Mouse (Mus musculus): Measurements from ENCODE around the gene Enox1. TPM values are rescaled to one million over a fixed set of nuclear protein-coding genes. Genes with fewer than 3 reads are reported as not detected.

Gene Enox1
- polyA plus RNA-seq, 1 experiment from 2014 or later, result 1.9 TPM

DNA sequence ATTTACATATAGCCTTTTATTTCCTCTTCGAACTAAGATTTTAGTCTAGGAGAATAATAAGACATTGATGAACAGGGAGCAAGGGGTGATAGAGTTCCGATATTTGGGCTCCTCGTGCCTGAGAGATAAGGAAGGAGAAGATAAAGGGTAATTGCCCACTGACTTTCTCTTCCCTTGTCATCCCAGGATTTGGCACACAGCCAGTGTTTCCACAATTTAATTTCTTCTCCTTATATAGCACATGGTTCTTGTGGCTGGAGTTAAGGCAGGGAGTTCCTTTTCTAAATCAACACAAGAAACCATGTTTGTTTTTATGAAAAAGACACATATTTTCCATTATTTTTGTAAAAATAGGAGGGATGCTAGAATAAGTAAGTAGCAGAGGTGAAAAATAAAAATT is 299.5 kb downstream of the Enox1 start:
- H3K27ac ChIP-seq (ENCODE audit: low read depth, low read length), result no peak overlapping the region
- TF ChIP-seq CTCF (IDR thresholded peaks at IDR 0.05; ENCODE audit: low read depth), result no peak
- WGBS, result 44% methylated on average over 3 of the region's 3 CpGs
- no peaks in the 10 kb centered on the region for H3K9me3 ChIP-seq (ENCODE audit: control insufficient read depth)
- H3K27me3 ChIP-seq (replicated peaks; ENCODE audit: control insufficient read depth, insufficient read depth, low read length), result no peaks in the 10 kb centered on the region
- no peaks in the 10 kb centered on the region for H3K36me3 ChIP-seq (ENCODE audit: control insufficient read depth, insufficient read depth)
- H3K4me3 ChIP-seq (ENCODE audit: low read depth, low read length), result no peak overlapping the region
- no peak overlapping the region for H3K9ac ChIP-seq (ENCODE audit: low read depth, low read length)
- no peak for ATAC-seq
- H3K4me1 ChIP-seq (replicated peaks; ENCODE audit: control insufficient read depth, insufficient read depth, low read length), result no peaks in the 10 kb centered on the region
- H3K4me2 ChIP-seq (replicated peaks; ENCODE audit: low read depth), result no peak overlapping the region

DNA sequence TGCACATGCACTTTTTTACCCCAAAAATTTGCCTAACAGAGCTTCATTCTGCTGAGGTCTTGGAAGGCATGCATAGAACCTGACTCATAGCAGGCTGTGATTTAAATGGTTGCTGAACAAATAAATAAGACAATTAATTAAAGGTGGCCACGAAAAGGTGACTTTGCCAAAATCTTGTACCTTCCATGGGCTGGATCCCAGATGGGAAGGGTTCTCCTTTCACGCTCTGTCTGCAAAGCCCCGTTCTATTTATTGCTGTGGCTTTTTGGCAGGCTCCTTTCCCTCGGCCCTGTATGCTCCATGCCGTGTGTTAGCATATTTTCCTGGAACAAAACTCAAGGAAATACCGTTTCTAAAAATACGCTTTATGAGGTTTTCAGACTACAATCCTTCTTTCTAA is 300.3 kb downstream of the Enox1 start:
- ATAC-seq, result no peak
- H3K27ac ChIP-seq (ENCODE audit: low read depth, low read length), result no peak overlapping the region
- no peak overlapping the region for H3K4me2 ChIP-seq (replicated peaks; ENCODE audit: low read depth)
- no peaks in the 10 kb centered on the region for H3K27me3 ChIP-seq (replicated peaks; ENCODE audit: control insufficient read depth, insufficient read depth, low read length)
- no peak for TF ChIP-seq CTCF (IDR thresholded peaks at IDR 0.05; ENCODE audit: low read depth)
- no peak overlapping the region for H3K4me3 ChIP-seq (ENCODE audit: low read depth, low read length)
- H3K4me1 ChIP-seq (replicated peaks; ENCODE audit: control insufficient read depth, insufficient read depth, low read length), result no peaks in the 10 kb centered on the region
- no peaks in the 10 kb centered on the region for H3K36me3 ChIP-seq (ENCODE audit: control insufficient read depth, insufficient read depth)
- no peak overlapping the region for H3K9ac ChIP-seq (ENCODE audit: low read depth, low read length)
- WGBS, result 47% methylated on average over 7 of the region's 7 CpGs
- H3K9me3 ChIP-seq (ENCODE audit: control insufficient read depth), result no peaks in the 10 kb centered on the region

DNA sequence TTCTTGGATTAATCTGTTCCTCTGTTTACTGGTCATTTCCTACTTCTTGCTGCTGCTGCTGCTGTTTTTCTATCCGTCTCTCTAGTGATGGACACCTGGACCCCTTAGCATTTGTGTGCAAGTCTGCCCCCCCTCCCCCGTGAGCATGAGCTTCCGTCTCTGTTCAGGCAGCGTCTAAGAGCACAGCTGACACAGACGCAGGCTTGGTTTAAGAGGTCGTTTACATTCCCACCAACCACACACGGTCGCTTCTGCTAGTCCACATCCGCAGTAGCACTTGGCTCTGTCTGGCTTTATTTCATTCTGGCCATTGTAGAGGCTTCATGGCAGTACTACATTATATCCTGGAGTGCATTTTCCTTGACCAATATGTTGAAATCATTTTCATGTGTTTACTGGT is 301.7 kb downstream of the Enox1 start:
- no peak overlapping the region for H3K9ac ChIP-seq (ENCODE audit: low read depth, low read length)
- no peak for TF ChIP-seq CTCF (IDR thresholded peaks at IDR 0.05; ENCODE audit: low read depth)
- no peaks in the 10 kb centered on the region for H3K36me3 ChIP-seq (ENCODE audit: control insufficient read depth, insufficient read depth)
- no peak overlapping the region for H3K4me3 ChIP-seq (ENCODE audit: low read depth, low read length)
- 25% methylated on average over 9 of the region's 9 CpGs for WGBS
- no peaks in the 10 kb centered on the region for H3K4me1 ChIP-seq (replicated peaks; ENCODE audit: control insufficient read depth, insufficient read depth, low read length)
- H3K27me3 ChIP-seq (replicated peaks; ENCODE audit: control insufficient read depth, insufficient read depth, low read length), result no peaks in the 10 kb centered on the region
- H3K4me2 ChIP-seq (replicated peaks; ENCODE audit: low read depth), result 0 out of 2 replicates have a peak overlapping the region, but pooled peaks have one; percentile 24
- no peak overlapping the region for H3K27ac ChIP-seq (ENCODE audit: low read depth, low read length)
- ATAC-seq, result no peak
- no peaks in the 10 kb centered on the region for H3K9me3 ChIP-seq (ENCODE audit: control insufficient read depth)

DNA sequence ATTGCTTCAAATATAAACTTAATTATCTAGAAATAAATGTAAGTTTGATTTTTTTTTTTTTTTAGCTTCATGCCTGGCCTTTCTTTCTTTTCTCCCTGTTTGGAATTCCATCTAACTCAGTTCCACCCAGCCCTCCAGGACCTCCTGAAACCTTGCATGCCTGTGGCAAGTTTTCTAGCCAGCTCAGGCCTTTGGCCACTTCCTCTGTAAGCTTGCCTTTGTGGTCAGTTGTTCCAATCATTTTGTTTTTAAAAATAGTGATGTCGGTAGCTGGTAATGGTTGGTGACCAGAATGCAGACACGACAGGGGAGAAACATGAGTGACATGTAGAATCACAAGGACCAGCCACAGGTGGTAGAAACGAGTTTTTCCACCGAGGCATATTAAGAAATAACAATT is 307.4 kb downstream of the Enox1 start:
- H3K4me2 ChIP-seq (replicated peaks; ENCODE audit: low read depth), result no peak overlapping the region
- H3K9ac ChIP-seq (ENCODE audit: low read depth, low read length), result no peak overlapping the region
- H3K27ac ChIP-seq (ENCODE audit: low read depth, low read length), result no peak overlapping the region
- WGBS, result 79% methylated on average over 4 of the region's 4 CpGs
- TF ChIP-seq CTCF (IDR thresholded peaks at IDR 0.05; ENCODE audit: low read depth), result no peak
- no peaks in the 10 kb centered on the region for H3K4me1 ChIP-seq (replicated peaks; ENCODE audit: control insufficient read depth, insufficient read depth, low read length)
- H3K4me3 ChIP-seq (ENCODE audit: low read depth, low read length), result no peak overlapping the region
- H3K9me3 ChIP-seq (ENCODE audit: control insufficient read depth), result no peaks in the 10 kb centered on the region
- no peak for ATAC-seq
- H3K27me3 ChIP-seq (replicated peaks; ENCODE audit: control insufficient read depth, insufficient read depth, low read length), result no peaks in the 10 kb centered on the region
- no peaks in the 10 kb centered on the region for H3K36me3 ChIP-seq (ENCODE audit: control insufficient read depth, insufficient read depth)

DNA sequence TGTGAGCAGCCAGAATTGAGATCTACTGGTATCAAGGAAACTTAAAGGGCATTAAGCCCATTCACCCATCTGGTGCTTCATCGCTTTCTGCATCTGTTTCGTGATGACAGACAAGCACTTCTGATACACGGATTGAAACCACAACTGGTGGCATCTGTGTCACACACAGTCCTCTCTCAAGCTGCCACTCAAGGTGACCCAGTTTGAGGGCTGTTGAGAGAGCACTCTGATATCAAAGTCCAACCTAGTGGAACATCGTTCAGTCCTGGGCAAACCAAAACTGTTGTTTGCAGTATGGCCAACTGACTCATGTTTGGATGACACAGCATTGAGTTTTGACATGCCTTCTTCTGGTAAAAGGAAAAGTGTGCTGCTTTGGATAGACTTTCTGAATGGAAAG is 308.2 kb downstream of the Enox1 start:
- H3K4me3 ChIP-seq (ENCODE audit: low read depth, low read length), result no peak overlapping the region
- WGBS, result 86% methylated on average over 4 of the region's 4 CpGs
- no peaks in the 10 kb centered on the region for H3K4me1 ChIP-seq (replicated peaks; ENCODE audit: control insufficient read depth, insufficient read depth, low read length)
- no peaks in the 10 kb centered on the region for H3K27me3 ChIP-seq (replicated peaks; ENCODE audit: control insufficient read depth, insufficient read depth, low read length)
- no peak overlapping the region for H3K9ac ChIP-seq (ENCODE audit: low read depth, low read length)
- TF ChIP-seq CTCF (IDR thresholded peaks at IDR 0.05; ENCODE audit: low read depth), result no peak
- H3K27ac ChIP-seq (ENCODE audit: low read depth, low read length), result no peak overlapping the region
- no peak overlapping the region for H3K4me2 ChIP-seq (replicated peaks; ENCODE audit: low read depth)
- no peaks in the 10 kb centered on the region for H3K9me3 ChIP-seq (ENCODE audit: control insufficient read depth)
- no peak for ATAC-seq
- no peaks in the 10 kb centered on the region for H3K36me3 ChIP-seq (ENCODE audit: control insufficient read depth, insufficient read depth)

DNA sequence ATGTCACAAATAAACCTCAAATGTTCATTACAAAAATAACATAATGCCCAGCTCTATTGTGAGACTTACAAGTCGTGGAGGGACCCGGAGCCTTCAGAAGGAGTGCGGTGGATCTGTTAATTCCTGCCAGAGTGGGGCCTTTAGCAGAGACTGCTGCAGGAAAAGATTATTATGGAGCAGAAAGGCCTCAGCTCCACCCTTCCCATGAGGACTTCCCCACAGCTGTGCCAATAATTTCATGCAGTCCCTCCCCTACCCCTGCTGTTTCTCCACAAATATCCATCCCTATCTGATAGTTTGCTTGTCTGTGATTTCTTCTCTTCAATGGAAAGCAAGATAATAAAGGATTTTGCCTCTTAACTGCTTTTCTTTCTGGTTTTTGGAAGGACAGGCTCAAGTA is 314.0 kb downstream of the Enox1 start:
- no peak overlapping the region for H3K4me3 ChIP-seq (ENCODE audit: low read depth, low read length)
- 85% methylated on average over 3 of the region's 3 CpGs for WGBS
- no peak for ATAC-seq
- H3K4me2 ChIP-seq (replicated peaks; ENCODE audit: low read depth), result no peak overlapping the region
- no peaks in the 10 kb centered on the region for H3K36me3 ChIP-seq (ENCODE audit: control insufficient read depth, insufficient read depth)
- TF ChIP-seq CTCF (IDR thresholded peaks at IDR 0.05; ENCODE audit: low read depth), result no peak
- no peak overlapping the region for H3K9ac ChIP-seq (ENCODE audit: low read depth, low read length)
- no peaks in the 10 kb centered on the region for H3K4me1 ChIP-seq (replicated peaks; ENCODE audit: control insufficient read depth, insufficient read depth, low read length)
- H3K9me3 ChIP-seq (ENCODE audit: control insufficient read depth), result no peaks in the 10 kb centered on the region
- H3K27ac ChIP-seq (ENCODE audit: low read depth, low read length), result no peak overlapping the region
- H3K27me3 ChIP-seq (replicated peaks; ENCODE audit: control insufficient read depth, insufficient read depth, low read length), result no peaks in the 10 kb centered on the region

DNA sequence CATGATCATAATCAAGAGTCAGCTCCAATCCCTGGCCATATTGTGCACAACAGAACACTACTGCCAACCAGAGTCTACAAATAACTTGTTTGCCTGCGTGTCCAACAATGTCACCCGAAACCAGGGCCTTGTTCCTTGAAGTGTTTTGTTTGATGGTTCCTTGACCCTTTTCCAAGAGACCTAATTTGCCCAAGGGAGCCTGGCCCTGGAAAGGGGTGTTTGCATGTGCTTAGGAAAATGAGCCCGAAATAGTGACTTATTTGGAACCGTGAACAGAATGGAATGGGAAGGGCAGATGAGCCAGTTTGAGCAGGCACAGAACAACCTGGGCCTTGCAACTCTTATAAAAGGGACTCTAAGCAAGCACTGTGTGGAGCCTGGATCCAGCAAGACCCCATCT is 316.9 kb downstream of the Enox1 start:
- Histone ChIP-seq H3K9ac (ENCODE audit: low read depth, low read length) (no peak overlapping the region), H3K4me2 (replicated peaks; ENCODE audit: low read depth) (no peak overlapping the region), H3K36me3 (ENCODE audit: control insufficient read depth, insufficient read depth) (no peaks in the 10 kb centered on the region), H3K4me3 (ENCODE audit: low read depth, low read length) (no peak overlapping the region), H3K9me3 (ENCODE audit: control insufficient read depth) (no peaks in the 10 kb centered on the region), H3K4me1 (replicated peaks; ENCODE audit: control insufficient read depth, insufficient read depth, low read length) (no peaks in the 10 kb centered on the region), H3K27ac (ENCODE audit: low read depth, low read length) (no peak overlapping the region), H3K27me3 (replicated peaks; ENCODE audit: control insufficient read depth, insufficient read depth, low read length) (no peaks in the 10 kb centered on the region)
- TF ChIP-seq CTCF (IDR thresholded peaks at IDR 0.05; ENCODE audit: low read depth), result no peak
- ATAC-seq, result no peak
- 85% methylated on average over 4 of the region's 4 CpGs for WGBS

Data from intestine, postnatal 0 days (tissue).